Mouse (Mus musculus): ENCODE results near the gene Hivep2.

Gene Hivep2

DNA sequence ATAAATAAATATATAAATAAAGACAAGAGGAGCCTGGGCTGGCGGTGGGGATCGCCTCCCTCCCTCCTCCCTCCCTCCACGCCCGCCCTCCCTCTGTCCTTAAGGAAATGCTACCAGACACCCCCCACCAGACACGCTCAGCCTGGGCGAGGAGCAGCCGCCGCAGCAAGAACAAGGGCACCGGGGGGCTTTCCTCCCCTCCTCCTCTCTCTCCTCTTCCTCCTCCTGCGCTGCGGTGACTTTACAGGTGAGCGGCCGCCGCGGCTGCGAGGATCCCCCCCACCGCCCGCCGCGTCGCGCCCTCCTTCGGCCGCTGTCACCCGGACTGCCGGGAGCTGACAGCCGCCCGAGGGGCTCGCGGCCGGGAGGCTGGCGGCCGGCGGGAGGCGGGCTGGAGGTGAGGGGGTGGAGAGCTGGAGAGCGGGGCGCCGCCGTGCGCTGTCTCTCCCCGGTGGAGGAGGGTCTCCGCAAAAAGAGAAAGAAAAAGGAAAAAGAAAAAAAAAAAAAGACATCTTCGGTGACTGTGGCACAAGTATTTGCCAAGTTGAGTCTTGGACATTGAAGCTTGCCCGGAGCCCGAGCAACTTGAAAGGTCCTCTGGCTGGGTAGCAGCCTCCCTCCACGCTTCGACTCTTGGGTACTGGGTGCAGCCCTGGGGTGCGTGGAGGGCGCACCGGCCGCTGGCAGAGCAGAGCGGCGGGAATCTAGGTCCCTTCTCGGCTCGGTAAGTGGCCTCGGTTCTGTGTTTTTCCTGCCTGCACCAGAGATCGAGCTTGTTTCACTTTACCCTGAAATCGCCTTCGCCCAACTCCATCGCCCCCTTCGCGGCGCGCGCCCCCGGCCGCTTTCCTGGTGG lies at the start of gene Hivep2:
TSS of gene Hivep2 (plus strand) at position 102 of the 856 bp plus-strand sequence.
- in situ Hi-C loops (cut with MboI; ENCODE audit: unreplicated experiment in 2 of 2): loop anchor here (5.0 to 25.0 kb wide), 6 partner anchors 76 to 501 kb away; partner anchors contain the start of genes Adat2 (in 2 of the 2) and Pex3 (in 2 of the 2)

- in situ Hi-C loops (cut with MboI; ENCODE audit: unreplicated experiment in 2 of 2): loop anchor here in 1 of 2 experiments (25.0 kb wide), 1 partner anchor 396 kb away; no protein-coding TSS in a partner anchor
Measured at GRCm38 (mm10) chr10:13916645-13917342, 49.1 kb upstream of the Hivep2 start.

GRCm38 (mm10) chr10:13921641-13922385 lies 44.1 kb upstream of the Hivep2 start:
- in situ Hi-C loops (cut with MboI; ENCODE audit: unreplicated experiment in 2 of 2): loop anchor here in 1 of 2 experiments (25.0 kb wide), 1 partner anchor 390 kb away; no protein-coding TSS in a partner anchor

DNA sequence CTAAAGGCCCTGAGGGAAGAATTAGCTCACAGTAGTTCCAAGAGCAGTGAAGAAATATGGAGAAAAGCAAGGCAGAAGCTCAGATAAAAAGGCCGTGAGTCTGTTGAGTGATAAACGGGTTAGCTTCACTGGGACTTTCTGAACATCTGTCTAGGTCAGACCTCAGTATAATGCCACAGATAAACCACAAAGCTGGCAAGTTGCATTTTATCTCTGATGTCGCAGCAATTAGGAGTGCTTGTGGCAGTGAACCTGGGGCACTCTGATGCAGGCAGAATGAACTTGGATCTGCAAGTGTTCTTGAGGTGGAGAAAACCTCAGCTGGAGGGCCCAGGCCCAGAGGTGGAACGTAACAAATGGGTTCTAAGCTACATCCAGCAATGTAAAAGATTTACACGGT lies 36.6 kb upstream of the Hivep2 start:
- in situ Hi-C loops (cut with MboI; ENCODE audit: unreplicated experiment in 2 of 2): no loop called here

DNA sequence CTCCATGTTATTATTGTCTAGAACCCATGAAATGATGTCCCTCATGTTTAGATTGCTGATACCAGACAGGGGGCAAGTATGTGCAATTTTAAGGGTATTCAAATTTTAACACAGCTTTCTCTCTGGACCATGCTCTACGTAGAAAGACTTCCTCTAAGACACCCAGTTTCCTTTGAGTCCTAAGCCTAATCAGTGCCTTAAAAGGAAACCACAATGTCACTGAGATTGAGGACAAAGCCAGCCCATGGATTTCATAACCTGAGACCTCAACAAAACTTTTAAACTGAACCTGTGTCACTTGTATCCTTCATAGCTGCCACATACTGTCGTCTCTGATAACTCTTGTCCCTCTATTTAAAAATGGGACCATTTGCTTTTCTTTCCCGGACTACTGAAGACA lies 33.7 kb upstream of the Hivep2 start:
- in situ Hi-C loops (cut with MboI; ENCODE audit: unreplicated experiment in 2 of 2): no loop called here

- in situ Hi-C loops (cut with MboI; ENCODE audit: unreplicated experiment in 2 of 2): no loop called here
Measured at GRCm38 (mm10) chr10:13933320-13933719, 32.6 kb upstream of the Hivep2 start.

- in situ Hi-C loops (cut with MboI; ENCODE audit: unreplicated experiment in 2 of 2): no loop called here
Measured at GRCm38 (mm10) chr10:13935646-13936045, 30.2 kb upstream of the Hivep2 start.

DNA sequence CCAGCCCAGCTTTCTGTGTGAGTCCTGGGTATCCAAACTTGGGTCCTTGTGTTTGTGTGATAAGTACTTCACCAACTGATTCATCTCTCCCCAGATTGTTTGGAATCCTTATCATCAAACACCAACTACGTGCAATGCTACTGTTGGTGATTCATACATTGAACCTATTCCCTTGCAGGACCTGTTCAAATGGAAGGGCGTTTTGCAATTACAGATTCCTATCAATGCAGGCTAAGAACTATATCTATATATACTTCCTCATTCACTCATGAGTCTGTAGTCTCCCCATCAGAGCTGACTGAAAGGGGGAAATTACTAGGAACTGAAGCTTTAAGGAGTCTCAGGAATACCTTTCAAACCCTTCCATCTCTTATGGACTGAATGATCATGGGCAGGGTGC lies 24.5 kb upstream of the Hivep2 start:
- in situ Hi-C loops (cut with MboI; ENCODE audit: unreplicated experiment in 2 of 2): no loop called here

DNA sequence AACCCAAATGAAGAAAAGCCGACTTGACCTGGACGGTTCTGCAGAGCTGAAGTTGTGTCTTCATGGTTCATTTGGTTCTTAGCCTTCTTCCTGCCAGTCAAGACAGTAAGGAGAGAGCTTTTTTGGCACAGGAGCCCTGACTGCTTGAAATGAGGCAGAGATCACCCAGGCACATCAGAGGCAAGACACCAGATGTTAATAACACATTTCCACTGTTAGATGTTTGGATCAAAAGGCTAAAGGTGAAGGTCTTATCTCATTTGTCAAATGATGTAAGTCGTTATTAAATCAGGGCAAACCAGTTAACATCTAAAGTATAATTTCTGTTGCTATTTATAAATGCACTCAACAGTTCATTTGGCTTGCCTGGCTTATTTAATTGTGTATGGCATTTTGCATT lies 22.2 kb upstream of the Hivep2 start:
- in situ Hi-C loops (cut with MboI; ENCODE audit: unreplicated experiment in 2 of 2): no loop called here

DNA sequence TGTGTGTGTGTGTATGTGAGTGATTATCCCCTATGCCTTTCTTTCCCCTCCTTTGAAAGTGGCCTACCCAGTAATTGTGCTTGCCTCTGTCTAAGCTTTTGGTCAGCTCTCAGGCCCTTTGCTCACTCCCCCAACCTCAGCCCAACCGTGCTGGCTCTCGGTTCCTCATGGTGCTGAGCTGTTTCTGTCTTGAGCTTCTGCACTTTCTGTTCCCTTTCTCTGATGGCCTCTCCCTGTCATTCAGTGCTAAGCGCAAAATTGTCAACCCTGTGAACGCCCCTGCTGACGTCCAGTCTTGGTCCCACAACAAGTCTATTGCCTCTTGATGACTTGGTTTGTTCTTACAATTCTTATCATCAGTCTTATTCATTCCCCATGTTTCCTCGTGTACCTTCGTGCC lies 19.4 kb upstream of the Hivep2 start:
- in situ Hi-C loops (cut with MboI; ENCODE audit: unreplicated experiment in 2 of 2): no loop called here

- in situ Hi-C loops (cut with MboI; ENCODE audit: unreplicated experiment in 2 of 2): loop anchor here (5.0 to 25.0 kb wide), 4 partner anchors 229 to 498 kb away; partner anchors contain the start of genes Adat2 (in 2 of the 2) and Pex3 (in 2 of the 2)
Measured at GRCm38 (mm10) chr10:13962965-13963364, 2.9 kb upstream of the Hivep2 start.

DNA sequence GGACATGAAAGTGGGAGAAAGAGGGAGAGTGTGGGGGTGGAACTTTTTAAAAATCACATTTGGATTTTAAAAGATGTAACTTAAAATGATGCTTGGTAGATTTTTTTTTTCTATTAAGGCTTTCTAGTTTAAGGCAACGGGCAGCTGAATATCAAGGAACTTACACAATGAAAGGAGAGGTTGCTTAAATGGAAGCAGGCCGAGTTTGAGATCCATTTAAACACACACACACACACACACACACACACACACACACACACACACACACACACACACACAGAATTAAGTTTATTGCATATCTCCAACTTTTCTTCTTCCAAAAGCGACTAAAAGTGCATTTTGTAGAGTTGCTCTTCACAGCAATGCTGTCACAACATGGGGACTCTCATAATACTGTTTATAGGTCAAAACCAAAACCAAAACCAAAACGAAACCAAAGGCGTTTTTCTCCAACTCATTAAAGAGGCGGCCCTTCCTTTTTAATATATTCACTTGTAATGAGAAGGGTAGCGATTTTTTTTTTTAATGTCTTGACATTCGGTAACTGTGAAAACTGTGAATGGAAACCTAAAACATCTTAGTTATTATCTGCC lies 1.9 kb upstream of the Hivep2 start:
- in situ Hi-C loops (cut with MboI; ENCODE audit: unreplicated experiment in 2 of 2): loop anchor here (5.0 to 25.0 kb wide), 4 partner anchors 228 to 499 kb away; partner anchors contain the start of genes Adat2 (in 2 of the 2) and Pex3 (in 2 of the 2)

GRCm38 (mm10) chr10:13964501-13965281 lies 1.2 kb upstream of the Hivep2 start:
- in situ Hi-C loops (cut with MboI; ENCODE audit: unreplicated experiment in 2 of 2): loop anchor here (5.0 to 25.0 kb wide), 7 partner anchors 78 to 500 kb away; partner anchors contain the start of genes Adat2 (in 2 of the 2) and Pex3 (in 2 of the 2)

- in situ Hi-C loops (cut with MboI; ENCODE audit: unreplicated experiment in 2 of 2): loop anchor here (5.0 to 25.0 kb wide), 6 partner anchors 77 to 501 kb away; partner anchors contain the start of genes Adat2 (in 2 of the 2) and Pex3 (in 2 of the 2)
Measured at GRCm38 (mm10) chr10:13965316-13965973, 430 bp upstream of the Hivep2 start.

- in situ Hi-C loops (cut with MboI; ENCODE audit: unreplicated experiment in 2 of 2): loop anchor here (5.0 to 25.0 kb wide), 6 partner anchors 75 to 502 kb away; partner anchors contain the start of genes Adat2 (in 2 of the 2) and Pex3 (in 2 of the 2)
Measured at GRCm38 (mm10) chr10:13966830-13967450, 1.1 kb downstream of the Hivep2 start.

- in situ Hi-C loops (cut with MboI; ENCODE audit: unreplicated experiment in 2 of 2): loop anchor here (5.0 to 25.0 kb wide), 6 partner anchors 75 to 503 kb away; partner anchors contain the start of genes Adat2 (in 2 of the 2) and Pex3 (in 2 of the 2)
Measured at GRCm38 (mm10) chr10:13967451-13968233, 1.8 kb downstream of the Hivep2 start.

GRCm38 (mm10) chr10:13968234-13968555 lies 2.3 kb downstream of the Hivep2 start:
- in situ Hi-C loops (cut with MboI; ENCODE audit: unreplicated experiment in 2 of 2): loop anchor here (5.0 to 25.0 kb wide), 6 partner anchors 74 to 503 kb away; partner anchors contain the start of genes Adat2 (in 2 of the 2) and Pex3 (in 2 of the 2)

Data from v-Abl transformed pro-B cells (cell line).